Mouse (Mus musculus) c-Kit-positive CD71-negative TER-119-negative erythroid progenitor cells, embryonic 14.5 days (primary cell): Measurements from ENCODE around the gene Ptgis.

ENCODE experiments used
- DNase-seq: peaks from one replicate; pipeline ENCODE4 v3.0.0-alpha.2; 2013; ENCODE audit warnings: low read depth

Ptgis gene

DNA sequence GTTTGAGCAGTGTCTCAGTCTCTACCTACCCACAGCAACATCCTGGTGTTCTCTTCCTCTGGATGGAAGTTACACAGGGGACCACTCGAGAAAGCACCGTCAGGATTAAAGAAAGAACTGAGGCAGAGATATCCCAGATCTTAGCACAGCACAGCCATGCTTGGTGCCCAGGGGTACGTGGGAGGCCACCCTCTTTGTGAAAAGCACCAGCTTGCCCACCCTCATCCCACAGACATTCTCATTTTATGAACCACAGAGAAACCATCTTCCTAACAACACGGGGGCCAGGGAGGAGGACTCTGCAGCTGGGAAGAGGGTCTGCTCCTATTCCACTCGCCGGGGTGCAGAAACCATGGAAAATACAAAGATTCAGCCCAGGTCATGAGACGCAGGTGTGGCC lies 90.3 kb downstream of the Ptgis start:
- no peak for DNase-seq

DNA sequence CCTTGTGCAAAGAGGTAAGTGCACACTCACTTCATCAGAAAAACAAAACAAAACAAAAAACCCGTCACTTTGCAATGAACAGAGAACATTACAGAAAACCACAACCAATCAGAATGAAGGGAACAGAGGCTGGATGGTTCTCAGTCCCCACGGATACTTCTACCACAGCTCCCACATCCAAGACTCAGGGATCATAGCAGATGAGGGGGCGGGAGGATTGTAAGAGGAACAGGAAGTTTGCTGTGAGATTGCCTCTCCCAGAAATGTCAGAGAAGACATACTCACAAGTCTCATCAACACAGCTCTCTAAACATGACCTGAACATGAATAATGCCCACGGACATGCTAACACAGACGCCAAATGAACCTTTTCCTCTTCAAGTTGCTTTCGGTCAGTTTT lies 91.4 kb downstream of the Ptgis start:
- no peak for DNase-seq

DNA sequence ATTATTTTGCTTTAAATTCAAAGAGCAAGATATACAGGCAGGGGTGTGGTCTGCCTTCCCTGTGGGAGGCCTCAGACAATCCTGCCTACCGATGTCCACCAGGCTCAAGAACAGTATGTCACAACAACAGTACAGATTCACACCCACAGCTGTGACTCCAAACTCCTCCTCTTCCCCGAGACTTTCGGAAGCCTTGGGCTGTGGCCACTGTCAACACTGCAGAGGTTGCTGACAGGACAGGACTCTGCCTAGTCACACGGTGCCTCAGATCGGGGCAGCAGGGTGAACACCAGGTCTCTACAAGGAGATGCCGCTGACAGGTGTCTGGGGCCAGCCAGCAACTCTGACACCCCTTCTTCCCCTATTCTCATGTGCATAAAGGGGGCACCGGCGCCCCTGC lies 92.7 kb downstream of the Ptgis start:
- no peak for DNase-seq

DNA sequence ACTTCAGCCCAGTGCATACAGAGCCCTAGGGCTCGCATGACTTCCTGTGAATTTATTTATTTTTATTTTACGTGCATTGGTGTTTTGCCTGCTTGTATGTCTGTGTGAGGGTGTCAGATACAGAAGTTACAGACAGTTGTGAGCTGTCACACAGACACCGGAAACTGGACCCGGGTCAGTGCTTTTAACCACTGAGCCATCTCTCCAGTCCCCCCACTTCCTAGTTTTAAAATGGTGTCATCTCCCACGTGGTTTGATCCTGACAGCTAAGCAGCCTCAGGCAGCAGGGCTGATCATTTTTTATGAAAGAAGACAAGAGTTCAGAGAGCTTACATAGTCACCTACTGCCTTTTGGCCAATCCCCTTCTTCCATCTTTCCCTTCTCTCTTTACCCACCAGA lies 94.5 kb downstream of the Ptgis start:
- no peak for DNase-seq

DNA sequence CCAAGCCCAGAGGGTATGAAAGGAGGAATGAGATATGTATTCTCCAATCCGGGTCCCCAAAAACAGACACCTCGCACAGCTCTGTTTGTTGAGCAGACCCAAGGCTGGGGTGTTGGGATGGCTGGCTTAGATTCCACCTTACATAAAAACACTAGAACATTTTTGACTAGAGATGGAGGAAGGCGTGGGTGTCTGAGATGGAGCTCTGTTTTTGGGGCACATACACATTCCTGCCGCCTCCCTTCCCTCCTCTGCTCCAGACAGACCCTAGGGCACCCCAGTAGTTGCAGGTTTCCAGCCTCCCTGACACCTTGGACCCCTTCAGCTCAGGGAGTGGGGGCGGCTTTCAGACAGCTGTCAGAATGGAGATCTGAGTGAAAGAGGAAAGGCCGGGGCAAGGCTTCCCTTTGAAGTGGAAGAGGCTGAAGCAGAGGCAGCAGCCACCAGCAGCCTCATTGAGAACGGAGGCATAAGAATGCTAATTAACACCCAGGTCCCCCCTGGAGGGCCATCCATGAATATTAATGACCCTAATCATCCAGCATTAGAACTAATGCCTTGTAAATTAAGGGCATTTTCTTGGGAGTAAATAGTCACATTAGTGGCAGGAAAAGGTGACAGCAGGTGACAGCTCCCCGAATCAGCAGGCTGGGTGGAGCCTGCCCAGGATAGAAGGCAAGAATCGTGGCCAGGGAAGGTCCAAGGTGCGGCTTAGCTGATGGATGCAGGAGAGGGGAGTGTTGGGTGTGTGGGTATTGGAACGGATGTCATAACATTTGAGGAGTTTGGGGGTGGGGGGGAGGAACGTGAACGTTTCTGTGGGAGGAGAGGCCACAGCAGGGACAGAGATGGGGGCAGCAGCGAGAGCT lies 95.7 kb downstream of the Ptgis start:
- no peak for DNase-seq

DNA sequence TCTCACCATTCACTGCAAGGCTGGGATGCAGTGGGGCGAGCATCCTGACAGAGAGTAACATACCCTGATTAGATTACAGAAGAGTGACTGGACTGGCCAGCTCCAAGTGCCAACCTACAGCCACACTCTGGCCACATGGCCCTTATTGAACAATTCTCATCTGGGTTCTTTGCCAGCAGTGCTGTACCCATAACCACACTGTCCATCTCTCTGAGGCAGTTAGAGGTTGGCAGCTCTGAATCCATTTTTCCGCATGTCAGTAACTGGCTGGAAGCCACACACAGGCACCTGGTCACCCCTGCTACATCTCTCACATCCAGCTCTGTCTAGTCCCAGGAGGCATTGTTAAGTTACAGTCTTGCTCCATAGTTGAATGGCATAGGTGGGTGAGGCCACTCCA lies 96.5 kb downstream of the Ptgis start:
- DNase-seq = no peak

DNA sequence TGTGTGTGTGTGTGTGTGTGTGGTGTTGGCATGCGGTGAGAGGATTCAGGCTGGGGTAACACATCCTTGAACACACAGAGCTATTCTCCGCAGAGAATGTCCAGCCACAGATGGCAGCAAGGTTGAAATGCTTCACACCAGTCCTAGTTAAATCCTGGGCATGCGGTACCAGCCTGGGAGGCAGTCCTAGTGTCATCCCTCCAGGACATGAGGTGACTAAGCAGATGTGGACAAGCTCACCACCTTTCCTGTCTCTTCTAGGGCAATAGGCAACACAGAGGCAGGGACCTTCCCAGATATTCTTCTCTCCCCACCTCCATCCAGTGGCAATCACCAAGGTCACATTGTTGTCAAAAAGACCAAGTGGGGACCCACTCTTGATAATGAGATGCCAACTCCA lies 98.1 kb downstream of the Ptgis start:
- DNase-seq = no peak

DNA sequence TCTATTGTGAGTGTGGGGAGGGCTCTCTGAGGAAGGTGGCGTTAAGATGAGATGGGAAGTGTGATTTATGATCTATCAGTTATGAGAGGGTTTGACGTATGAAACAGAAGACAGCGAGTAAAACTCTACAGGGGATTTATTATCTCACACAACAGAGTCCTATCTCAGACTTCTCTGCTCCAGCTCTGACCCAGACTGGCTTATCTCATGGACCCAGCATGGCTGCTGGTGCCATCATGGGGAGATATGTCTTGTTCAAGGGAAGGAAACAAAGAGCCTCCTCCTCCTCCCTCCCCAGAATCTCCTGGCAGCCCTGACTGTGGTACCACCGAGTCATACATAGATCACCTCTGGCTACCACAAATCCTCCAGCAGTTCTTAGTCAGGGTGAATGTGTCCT lies 98.6 kb downstream of the Ptgis start:
- DNase-seq = peak; percentile 23
